Mouse (Mus musculus) cortical plate, adult 2 months (tissue): ENCODE measurements around the gene Lman1l.

Source experiments
- CTCF ChIP-seq: fragments of 200-500 bp; IDR thresholded peaks from 2 replicates; pipeline ENCODE4 v1.5.1; 2011; ENCODE audit warnings: mild to moderate bottlenecking, control low read depth, low read length; ENCODE audit not compliant: insufficient read depth; ENCODE audit errors: extremely low read depth
- POLR2A ChIP-seq: fragments of 200-500 bp; IDR thresholded peaks from 2 replicates; pipeline ENCODE4 v1.6.1; 2011; ENCODE audit warnings: mild to moderate bottlenecking, low read length, control low read depth; ENCODE audit not compliant: insufficient read depth; ENCODE audit errors: extremely low read depth

GRCm38 (mm10) chr9:57600620-57601352, 19.8 kb downstream of the Lman1l start:
- TF ChIP-seq CTCF (no peak), POLR2A (no peak)
